Mouse (Mus musculus) bone marrow macrophage, adult 2 months (primary cell): ENCODE measurements around the gene Rcc1l.

Experiments
- CTCF ChIP-seq: IDR thresholded peaks from 2 replicates; pipeline ENCODE4 v1.5.1; 2012; ENCODE audit warnings: low read depth, mild to moderate bottlenecking, low read length, moderate library complexity
- POLR2A ChIP-seq: IDR thresholded peaks from 2 replicates; pipeline ENCODE4 v1.6.1; 2012; ENCODE audit warnings: mild to moderate bottlenecking, low read depth, low read length, borderline replicate concordance

GRCm38 (mm10) chr5:134121893-134122259 lies 54.7 kb downstream of the Rcc1l start:
- no peak for TF ChIP-seq POLR2A
- TF ChIP-seq CTCF: no peak
